Mouse (Mus musculus): ENCODE measurements at regions not wholly inside any gene's neighbourhood (a gene's known extent, or its start where the extent isn't known, plus 50 kb on each side); places are given as distances from the start of the nearest gene placed in this dataset.

DNA sequence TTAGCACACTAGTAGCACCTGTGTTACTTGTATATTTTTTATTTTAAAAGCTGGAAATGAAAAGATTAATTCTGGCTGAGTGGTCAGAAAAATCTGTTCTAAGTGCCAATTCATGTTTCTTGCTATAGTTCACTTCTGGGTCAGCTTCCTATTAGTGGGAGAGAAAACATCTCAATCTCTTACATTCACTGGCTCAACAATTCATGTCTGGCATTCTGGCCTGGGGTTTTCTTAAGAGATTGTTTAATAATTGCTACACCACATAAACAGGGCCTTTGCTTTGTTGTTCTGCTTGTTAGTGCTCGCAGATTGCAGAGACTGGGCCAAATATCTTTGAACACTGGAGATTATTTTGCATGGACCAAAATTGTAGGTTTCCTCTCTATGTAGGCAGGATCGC, 84.2 kb upstream of the Adamts5 start:
- DNase-seq (ENCODE audit: low spot score) = no peak

- no peak for DNase-seq (ENCODE audit: low spot score)
Observed at GRCm38 (mm10) chr16:85977102-85977501, 75.5 kb upstream of the Adamts5 start.

DNA sequence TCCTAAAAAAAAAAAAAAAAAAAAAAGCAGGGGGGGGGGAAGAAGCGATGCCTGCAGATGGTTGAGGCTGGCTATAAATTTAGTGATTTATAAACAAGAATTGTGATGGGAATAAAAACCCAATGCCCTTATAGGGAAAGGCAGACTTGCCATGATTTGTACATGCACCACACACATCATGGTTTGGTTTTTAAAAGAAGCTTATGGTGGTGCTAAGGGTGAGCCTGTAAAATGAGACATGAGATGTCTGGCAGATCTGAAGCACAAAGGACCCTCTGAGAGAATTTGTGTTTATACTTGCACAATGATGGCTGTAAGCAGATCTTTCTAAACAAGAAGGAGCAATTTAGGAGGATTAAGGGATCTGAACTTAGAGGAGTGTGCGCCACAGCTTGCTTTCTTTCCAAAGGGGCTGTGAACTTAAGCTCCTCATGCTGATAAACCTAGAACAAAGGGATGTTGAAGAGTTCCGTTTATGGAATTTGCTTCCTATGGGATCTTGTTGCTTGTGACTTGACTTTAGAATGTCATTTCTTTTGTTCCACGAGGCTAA, 65.3 kb upstream of the Adamts5 start:
- DNase-seq (ENCODE audit: low spot score) = no peak

DNA sequence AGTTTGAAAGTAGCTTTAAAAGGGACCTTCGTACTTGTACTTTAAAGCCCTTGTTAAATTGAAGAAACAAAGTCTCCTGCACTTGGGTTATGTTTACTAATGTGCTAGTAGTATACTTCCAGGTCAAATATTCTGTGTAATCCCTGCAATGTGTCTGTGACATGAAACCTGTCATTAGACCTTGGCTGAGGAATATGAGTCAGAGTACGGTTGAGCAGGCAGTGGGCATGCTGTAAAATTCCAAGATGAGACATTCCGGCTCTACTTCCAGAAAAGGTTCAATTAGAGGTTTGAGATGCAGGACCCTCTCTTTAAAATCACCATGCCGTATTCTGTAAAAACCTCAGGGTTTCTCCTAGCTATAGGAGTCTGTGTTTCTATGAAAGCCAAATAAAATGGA, 64.6 kb upstream of the Adamts5 start:
- no peak for DNase-seq (ENCODE audit: low spot score)

DNA sequence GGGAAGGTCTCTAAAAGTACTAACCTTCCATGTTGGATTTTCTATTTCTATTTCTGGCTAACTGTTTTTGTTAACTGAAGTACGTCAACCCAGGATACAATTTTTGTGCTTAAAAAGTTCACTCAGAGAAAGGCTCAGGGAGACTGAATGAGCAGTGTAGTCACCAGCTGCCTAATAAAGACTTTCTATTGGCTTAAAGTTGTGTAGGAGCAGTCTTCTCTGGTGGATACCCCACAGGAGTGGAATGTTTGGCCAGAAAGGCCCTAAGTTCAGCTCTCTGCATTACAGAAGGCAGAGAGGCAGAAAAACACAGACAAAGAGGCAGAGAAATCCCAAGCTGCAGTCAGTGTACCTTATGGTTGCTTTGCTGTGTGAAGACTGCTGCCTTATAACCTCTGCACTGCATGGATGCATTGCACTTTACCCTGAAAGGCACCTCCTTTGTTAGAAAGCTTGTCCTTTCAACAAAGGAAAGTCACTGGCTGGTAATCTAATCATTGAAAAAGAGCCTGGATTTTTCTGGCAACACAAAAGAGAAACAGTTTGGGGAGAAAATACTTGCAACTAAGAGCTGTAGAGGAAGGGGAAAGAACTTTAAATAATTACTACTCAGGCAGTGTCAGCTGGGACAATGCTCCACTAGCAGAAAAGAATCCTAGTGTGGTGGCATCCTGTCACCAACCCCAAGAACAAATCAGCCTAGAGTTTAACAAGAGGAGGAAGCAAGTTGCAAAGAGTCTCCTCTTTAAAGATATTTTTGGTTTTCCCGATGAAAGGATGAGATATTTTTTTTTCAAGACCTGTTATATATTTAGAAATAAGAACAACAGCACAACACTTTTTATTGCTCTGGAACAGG, 63.0 kb upstream of the Adamts5 start:
- DNase-seq (ENCODE audit: low spot score) = no peak

DNA sequence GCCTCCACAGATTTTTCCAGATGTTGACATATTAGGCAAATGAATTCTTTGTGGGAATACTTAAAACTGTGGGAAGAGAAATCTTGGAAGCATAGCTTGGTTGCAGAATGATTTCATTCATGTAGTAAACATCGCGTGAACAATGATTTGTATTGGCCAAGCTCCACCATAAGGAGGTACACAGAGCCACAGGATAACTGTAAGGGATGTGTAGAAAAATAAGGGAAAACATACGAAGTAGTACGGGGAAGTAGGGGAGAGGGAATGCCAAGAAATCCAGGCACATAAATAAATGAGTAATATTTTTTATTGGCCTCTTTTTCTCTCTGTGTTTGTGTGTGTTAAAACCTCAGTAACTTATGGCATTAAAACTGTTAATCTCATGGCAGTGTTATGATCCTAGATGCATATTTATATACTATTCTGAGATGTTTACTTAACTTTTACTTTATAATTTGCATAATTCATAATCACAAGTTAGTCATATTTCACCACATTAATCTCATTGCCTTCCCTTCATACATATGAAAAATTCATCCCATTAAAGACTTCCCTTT, 54.5 kb upstream of the Adamts5 start:
- DNase-seq (ENCODE audit: low spot score) = no peak

DNA sequence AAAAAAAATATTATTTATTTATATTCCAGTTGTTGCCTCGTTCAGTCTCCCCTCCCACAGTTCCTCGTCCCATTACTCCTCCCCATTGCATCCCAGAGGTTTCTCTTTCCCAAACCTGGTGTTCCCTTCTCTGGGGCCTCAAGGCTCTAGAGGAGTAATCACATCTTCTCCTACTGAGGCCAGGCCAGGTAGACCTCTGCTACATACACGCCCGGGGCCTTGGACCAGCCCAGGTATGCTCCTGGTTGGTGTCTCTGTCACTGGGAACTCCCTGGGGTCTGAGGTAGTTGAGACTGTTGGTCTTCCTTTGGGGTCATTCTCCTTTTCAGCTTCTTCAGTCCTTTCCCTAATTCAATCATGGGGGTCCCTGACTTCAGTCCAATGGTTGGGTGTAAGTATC, 50.0 kb upstream of the Adamts5 start:
- no peak for DNase-seq (ENCODE audit: low spot score)

All from left cerebral cortex, adult 11 months (tissue).